Mouse (Mus musculus) olfactory bulb, adult 2 months (tissue): ENCODE measurements around the gene Lrp10. TPM values are rescaled to one million over a fixed set of nuclear protein-coding genes. Genes with fewer than 3 reads are reported as not detected.

Experiments used
- H3K27ac ChIP-seq: fragments of 200-500 bp; 2 replicates; pipeline ENCODE4 v1.5.1; 2012; ENCODE audit warnings: low read depth, low read length; ENCODE audit not compliant: insufficient read depth
- H3K4me1 ChIP-seq: fragments of 200-500 bp; 2 replicates; pipeline ENCODE4 v1.6.1; 2012; ENCODE audit warnings: low read length; ENCODE audit not compliant: control insufficient read depth, insufficient read depth
- H3K4me3 ChIP-seq: fragments of 200-500 bp; 2 replicates; pipeline ENCODE4 v1.5.1; 2012; ENCODE audit warnings: mild to moderate bottlenecking, low read depth, low read length, moderate library complexity; ENCODE audit not compliant: insufficient read depth
- CTCF ChIP-seq: fragments of 200-500 bp; IDR thresholded peaks from 2 replicates; pipeline ENCODE4 v1.5.1; 2012; ENCODE audit warnings: low read depth, mild to moderate bottlenecking, low read length, moderate library complexity; ENCODE audit not compliant: insufficient read depth
- POLR2A ChIP-seq: fragments of 200-500 bp; IDR thresholded peaks from 2 replicates; pipeline ENCODE4 v1.6.1; 2012; ENCODE audit warnings: mild to moderate bottlenecking, low read depth, low read length, moderate library complexity; ENCODE audit not compliant: insufficient read depth
- WGBS: fragments of 180-500 bp; shearing (Covaris S2); methylation state at CpG from one replicate; pipeline ENCODE4 v1.1.7; 2018; 5-methylcytosine and 5-hydroxymethylcytosine counted together
- polyA plus RNA-seq: library from polyadenylated mRNA; stranded (reverse); fragments of >200 nt; gene quantifications from 2 replicates; pipeline ENCODE4 v1.2.4, GENCODE M21; 2012; ENCODE audit warnings: low replicate concordance; ENCODE audit not compliant: missing spikeins, insufficient read depth, insufficient read length

Gene Lrp10
- polyA plus RNA-seq, result not detected in 2 replicates

- Histone ChIP-seq H3K4me3 (peak within 1 kb of the TSS; percentile 88), H3K4me1 (peaks cover 3% of the 10 kb centered on the region; the same call in 1 of the 2 replicates), H3K27ac (no peak within 1 kb of the TSS)
- TF ChIP-seq CTCF, result no peak
- no peak for TF ChIP-seq POLR2A
- WGBS, result under 1% methylated on average over 35 of the region's 35 CpGs
Observed at GRCm38 (mm10) chr14:54463959-54464292, at the start of gene Lrp10. TSS of gene Lrp10 (plus strand) at chr14:54464137.

DNA sequence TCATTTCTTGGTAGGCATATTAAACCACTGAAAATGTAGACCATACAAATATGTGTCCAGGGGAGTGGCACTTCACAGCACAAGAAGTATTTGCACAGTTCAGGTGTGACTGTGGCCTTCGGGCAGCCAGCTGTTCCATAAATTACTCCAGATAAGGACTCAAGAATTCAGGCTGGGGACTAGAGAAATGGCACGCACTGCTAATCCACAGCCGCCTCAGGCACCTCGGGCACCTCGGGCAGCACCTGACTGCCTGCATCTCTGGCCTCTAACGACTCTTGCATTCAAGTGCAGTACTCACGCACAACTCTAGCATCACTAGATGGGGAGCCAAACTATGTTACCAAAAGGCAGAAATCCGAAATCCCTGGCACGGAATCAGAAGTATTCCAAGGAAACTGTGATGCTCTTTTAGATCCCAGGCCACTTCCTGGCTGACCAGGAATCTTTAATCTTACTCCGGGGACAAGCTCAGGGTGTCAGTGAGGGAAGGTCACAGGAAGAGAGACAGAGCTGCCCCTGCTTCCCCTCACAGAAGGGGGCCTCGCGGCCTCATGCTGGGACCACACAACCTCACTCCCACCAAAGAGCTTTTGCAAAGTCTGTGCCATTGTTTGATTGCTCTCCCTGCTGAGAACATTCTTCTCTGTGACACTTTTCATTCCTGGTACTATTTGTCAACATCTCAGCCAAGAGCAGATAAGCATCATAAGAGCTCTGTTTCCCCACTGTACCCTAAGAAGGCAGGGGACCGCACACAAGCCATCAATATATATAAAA lies 48.5 kb upstream of the Lrp10 start:
- 51% methylated on average over 13 of the region's 13 CpGs for WGBS
- TF ChIP-seq POLR2A (no peak), CTCF (no peak)
- Histone ChIP-seq H3K4me3 (no peak overlapping the region), H3K27ac (no peak overlapping the region), H3K4me1 (peaks cover 8% of the 10 kb centered on the region; the same call in 1 of the 2 replicates)

DNA sequence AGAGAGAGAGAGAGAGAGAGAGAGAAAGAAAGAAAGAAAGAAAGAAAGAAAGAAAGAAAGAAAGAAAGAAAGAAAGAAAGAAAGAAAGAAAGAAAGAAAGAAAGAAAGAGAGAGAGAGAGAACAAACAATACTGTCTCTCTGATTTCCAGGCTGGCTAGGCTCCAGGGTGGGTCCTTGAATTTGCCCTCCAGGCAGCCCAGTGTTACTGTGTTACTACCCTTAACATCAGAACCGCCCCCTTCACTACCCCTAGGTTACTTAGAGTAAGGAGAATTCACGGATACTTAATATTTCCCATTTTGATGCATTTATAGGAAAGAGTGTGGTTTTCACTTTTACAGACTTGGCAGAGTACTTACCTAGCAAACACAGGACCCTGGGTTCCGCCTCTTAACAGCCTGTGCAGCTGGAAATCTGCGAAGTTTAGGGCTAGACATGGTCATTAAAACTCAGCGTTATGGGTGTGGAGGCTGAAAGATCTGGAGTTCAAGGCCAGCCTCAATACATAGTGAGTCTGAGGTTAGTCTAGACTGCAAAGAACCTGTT lies 47.6 kb upstream of the Lrp10 start:
- 73% methylated on average over 5 of the region's 5 CpGs for WGBS
- Histone ChIP-seq H3K4me1 (peaks cover 8% of the 10 kb centered on the region; the same call in 1 of the 2 replicates), H3K27ac (no peak overlapping the region), H3K4me3 (no peak overlapping the region)
- no peak for TF ChIP-seq CTCF

DNA sequence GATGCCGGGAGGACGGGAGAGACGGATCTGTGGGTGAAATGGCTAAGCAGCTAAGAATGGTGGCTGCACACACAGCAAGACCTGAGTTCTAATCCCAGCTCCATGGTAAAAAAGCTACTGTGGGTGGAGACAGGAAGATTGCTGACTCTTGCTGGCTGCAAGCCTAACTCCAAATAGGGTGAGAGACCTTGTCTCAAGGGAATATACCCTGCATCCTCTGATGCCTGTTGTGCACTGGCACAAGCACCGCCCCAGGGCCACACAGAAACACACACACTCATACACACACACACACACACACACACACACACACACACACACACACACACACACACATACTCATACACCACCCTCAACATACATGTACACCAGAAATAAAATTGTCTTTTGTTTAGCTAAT lies 47.1 kb upstream of the Lrp10 start:
- WGBS, result 84% methylated on average over 4 of the region's 4 CpGs
- TF ChIP-seq POLR2A, result no peak
- TF ChIP-seq CTCF, result no peak
- Histone ChIP-seq H3K4me1 (peaks cover 8% of the 10 kb centered on the region; the same call in 1 of the 2 replicates), H3K27ac (no peak overlapping the region), H3K4me3 (no peak overlapping the region)

GRCm38 (mm10) chr14:54417623-54418081 lies 46.3 kb upstream of the Lrp10 start, which contains the start of gene Slc7a7:
TSS of gene Slc7a7 (minus strand) at chr14:54417780.
- 34% methylated on average over 19 of the region's 19 CpGs for WGBS
- Histone ChIP-seq H3K27ac (no peak within 1 kb of the TSS), H3K4me1 (peaks cover 8% of the 10 kb centered on the region; the same call in 1 of the 2 replicates), H3K4me3 (no peak within 1 kb of the TSS)
- TF ChIP-seq CTCF (no peak), POLR2A (no peak)

GRCm38 (mm10) chr14:54421014-54421413 lies 42.9 kb upstream of the Lrp10 start:
- Histone ChIP-seq H3K27ac (no peak overlapping the region), H3K4me1 (0 out of 2 replicates have a peak, but pooled peaks cover 2% of the 10 kb centered on the region), H3K4me3 (no peak overlapping the region)
- 77% methylated on average over 2 of the region's 2 CpGs for WGBS
- TF ChIP-seq CTCF (no peak), POLR2A (no peak)

- no peak overlapping the region for H3K27ac ChIP-seq
- no peaks in the 10 kb centered on the region for H3K4me1 ChIP-seq
- TF ChIP-seq POLR2A (no peak), CTCF (no peak)
- WGBS, result 60% methylated on average over 5 of the region's 5 CpGs
- H3K4me3 ChIP-seq, result no peak overlapping the region
Observed at GRCm38 (mm10) chr14:54423406-54423805, 40.5 kb upstream of the Lrp10 start.

DNA sequence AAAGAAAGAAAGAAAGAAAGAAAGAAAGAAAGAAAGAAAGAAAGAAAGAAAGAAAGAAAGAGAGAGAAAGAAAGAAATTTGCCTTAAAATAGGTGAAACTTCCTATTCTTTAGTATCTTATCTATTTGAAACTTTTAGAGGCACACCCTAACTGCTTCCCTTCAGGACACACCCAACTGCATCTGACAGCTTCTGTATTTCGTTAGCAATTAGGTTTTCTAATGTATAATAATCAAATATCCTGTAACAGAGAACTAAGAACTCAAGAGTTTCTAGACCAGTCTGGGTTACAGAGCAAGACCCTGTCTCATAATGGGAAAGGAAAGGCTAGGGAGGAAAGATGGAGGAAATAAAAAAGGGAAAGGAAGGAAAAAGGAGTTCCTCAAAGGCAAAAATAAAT lies 39.3 kb upstream of the Lrp10 start:
- Histone ChIP-seq H3K4me3 (no peak overlapping the region), H3K27ac (no peak overlapping the region), H3K4me1 (no peaks in the 10 kb centered on the region)
- WGBS, result 93% methylated on average over 1 of the region's 1 CpGs
- TF ChIP-seq POLR2A (no peak), CTCF (no peak)

GRCm38 (mm10) chr14:54425540-54425939 lies 38.4 kb upstream of the Lrp10 start:
- 33% methylated on average over 1 of the region's 1 CpGs for WGBS
- Histone ChIP-seq H3K4me3 (no peak overlapping the region), H3K4me1 (peaks cover 2% of the 10 kb centered on the region), H3K27ac (no peak overlapping the region)
- no peak for TF ChIP-seq POLR2A
- TF ChIP-seq CTCF, result no peak
